In genomic region chr7:17028923-17029322, GRCm38 (mm10) we compare ENCODE assay signal across 18 mouse cellular contexts. TPM values are rescaled to one million over a fixed set of nuclear protein-coding genes. Genes with fewer than 3 reads are reported as not detected.
A peak's percentile ranks its signal among the peaks of the same experiment; 100 is the strongest.
DNase-seq lines count a peak whose midpoint lies in the region; ATAC-seq lines count a peak whose summit lies in the region.
"Had no signal": no experiment of that assay in that cellular context is flagged by ENCODE, and none has a peak within 500 bp of the region (broad histone marks: within the 10 kb centered on the region; RNA-seq: fewer than 3 reads in every experiment).

No protein-coding gene starts in this region.

- ATAC-seq in liver, embryonic 16.5 days (ENCODE audit: low read depth), result no peak
- ATAC-seq in midbrain, embryonic 11.5 days (ENCODE audit: low FRiP score), result no peak

- H3K36me3 ChIP-seq in liver, embryonic 16.5 days (ENCODE audit: control insufficient read depth, insufficient read depth), result peaks cover 20% of the 10 kb centered on the region
- no peaks in the 10 kb centered on the region for H3K36me3 ChIP-seq in midbrain, embryonic 11.5 days (ENCODE audit: control insufficient read depth, insufficient read depth, low read length)

- WGBS in liver, embryonic 16.5 days (ENCODE audit: insufficient replicate concordance), result 76% methylated on average over 7 of the region's 7 CpGs
- WGBS in midbrain, embryonic 11.5 days, result 70% methylated on average over 7 of the region's 7 CpGs

- peaks cover 35% of the 10 kb centered on the region for H3K4me1 ChIP-seq in liver, embryonic 16.5 days (ENCODE audit: control insufficient read depth, low read depth, low read length)
- H3K4me1 ChIP-seq in midbrain, embryonic 11.5 days (ENCODE audit: control insufficient read depth, insufficient read depth, low read length), result peaks cover 17% of the 10 kb centered on the region

- intact Hi-C loops in heart, postnatal 36 days (cut with DNase I), result loop anchor here (2.0 kb wide), 1 partner anchor 26 kb away; no protein-coding TSS in a partner anchor
- intact Hi-C loops in left cerebral cortex, postnatal 10 days (cut with DNase I), result no loop called here

- no peaks in the 10 kb centered on the region for H3K27me3 ChIP-seq in liver, embryonic 16.5 days (ENCODE audit: control insufficient read depth, insufficient read depth, low read depth, low read length)
- H3K27me3 ChIP-seq in midbrain, embryonic 11.5 days (ENCODE audit: control insufficient read depth, insufficient read depth, low read length), result no peaks in the 10 kb centered on the region
- H3K27me3 ChIP-seq: neural tube, embryonic 13.5 days had no signal

- H3K4me3 ChIP-seq in liver, embryonic 16.5 days (ENCODE audit: low read depth, low read length), result no peak overlapping the region
- H3K4me3 ChIP-seq in midbrain, embryonic 11.5 days (ENCODE audit: low read depth, low read length), result no peak overlapping the region
- H3K4me3 ChIP-seq: neural tube, embryonic 13.5 days had no signal

- peak; percentile 83 for DNase-seq in heart, adult 11 months
- no peak for DNase-seq in heart, postnatal 36 days
- peak; percentile 48 to 62 for DNase-seq in left cerebral cortex, adult 18-20 months (ENCODE audit: low spot score in 2 of 2)
- no peak for DNase-seq in left cerebral cortex, postnatal 10 days (ENCODE audit: extremely low spot score in 1 of 2, low spot score in 2 of 2)
- DNase-seq in brain, adult 2 months (ENCODE audit: low read depth, low spot score), result peak; percentile 69
- DNase-seq in midbrain, embryonic 11.5 days (ENCODE audit: low spot score, missing footprints), result no peak
- DNase-seq: adrenal gland, postnatal 14 days; cerebellum, postnatal 14 days; heart, postnatal 14 days; kidney, adult 2 months; kidney, postnatal 25 days; lung, adult 18-20 months; lung, postnatal 4 days had no signal

- peak overlapping the region; percentile 4; the same call in 1 of the 2 replicates for H3K27ac ChIP-seq in liver, embryonic 16.5 days (ENCODE audit: low read length)
- H3K27ac ChIP-seq in midbrain, embryonic 11.5 days (ENCODE audit: low read depth, low read length), result no peak overlapping the region
- H3K27ac ChIP-seq: hindbrain, embryonic 14.5 days; midbrain, embryonic 10.5 days; neural tube, embryonic 13.5 days had no signal

- H3K4me2 ChIP-seq in liver, embryonic 16.5 days (ENCODE audit: low read depth, low read length), result no peak overlapping the region
- no peak overlapping the region for H3K4me2 ChIP-seq in midbrain, embryonic 11.5 days

- no peaks in the 10 kb centered on the region for H3K9me3 ChIP-seq in liver, embryonic 16.5 days (replicated peaks; ENCODE audit: control insufficient read depth, low read length)
- no peaks in the 10 kb centered on the region for H3K9me3 ChIP-seq in midbrain, embryonic 11.5 days (ENCODE audit: control insufficient read depth, low read length)
- H3K9me3 ChIP-seq: midbrain, embryonic 10.5 days; neural tube, embryonic 13.5 days had no signal

- H3K9ac ChIP-seq in liver, embryonic 16.5 days (ENCODE audit: low read depth, low read length), result no peak overlapping the region
- H3K9ac ChIP-seq in midbrain, embryonic 11.5 days (ENCODE audit: low read length), result no peak overlapping the region
- H3K9ac ChIP-seq: hindbrain, embryonic 14.5 days had no signal

RNA-seq across cellular contexts. Expression of gene Ppp5c, which starts 1.2 kb away (rescaled TPM):
- 100 to 1,000 TPM; 107 to 109 TPM for total RNA-seq in heart, postnatal 36 days (2021)
- total RNA-seq in left cerebral cortex, adult 18-20 months (2021), result 100 to 1,000 TPM; 147 to 181 TPM
- total RNA-seq in left cerebral cortex, postnatal 10 days (2021), result 100 to 1,000 TPM; 157 to 162 TPM
- polyA plus RNA-seq in liver, embryonic 16.5 days (2015; fragmentation: Nextera tagmentation; extraction: Ambion mirVana), result 38.0 and 38.6 TPM in 2 replicates
- polyA plus RNA-seq in midbrain, embryonic 11.5 days (2014; fragmentation: Nextera tagmentation; extraction: Ambion mirVana), result 101 and 108 TPM in 2 replicates

RNA-seq across cellular contexts. Expression of gene Hif3a, which starts 33.3 kb away (rescaled TPM):
- 1 to 10 TPM; 2.5 to 2.6 TPM for total RNA-seq in heart, postnatal 36 days (2021)
- 1 to 10 TPM; 3.1 to 3.2 TPM for total RNA-seq in left cerebral cortex, adult 18-20 months (2021)
- 10 to 100 TPM in 1 of 2 experiments, 1 to 10 TPM in 1; 6.5 to 16.9 TPM for total RNA-seq in left cerebral cortex, postnatal 10 days (2021)
- 36.0 and 43.3 TPM in 2 replicates for polyA plus RNA-seq in liver, embryonic 16.5 days (2015; fragmentation: Nextera tagmentation; extraction: Ambion mirVana)
- polyA plus RNA-seq in midbrain, embryonic 11.5 days (2014; fragmentation: Nextera tagmentation; extraction: Ambion mirVana), result 3.9 and 5.2 TPM in 2 replicates
- polyA plus RNA-seq: C2C12 had no signal

RNA-seq across cellular contexts. Expression of gene Ccdc8, which starts 36.4 kb away (rescaled TPM):
- total RNA-seq in heart, postnatal 36 days (2021), result 1 to 10 TPM; 5.9 to 6.3 TPM
- 1 to 10 TPM; 2.1 to 2.6 TPM for total RNA-seq in left cerebral cortex, adult 18-20 months (2021)
- total RNA-seq in left cerebral cortex, postnatal 10 days (2021), result 1 to 10 TPM; 3.0 to 3.3 TPM
- 5.3 and 5.9 TPM in 2 replicates for polyA plus RNA-seq in liver, embryonic 16.5 days (2015; fragmentation: Nextera tagmentation; extraction: Ambion mirVana)
- polyA plus RNA-seq in midbrain, embryonic 11.5 days (2014; fragmentation: Nextera tagmentation; extraction: Ambion mirVana), result 13.2 and 14.7 TPM in 2 replicates

RNA-seq across cellular contexts. Expression of gene Psg16, which starts 44.9 kb away (rescaled TPM):
- under 1 TPM; 0.14 to 0.16 TPM for total RNA-seq in heart, postnatal 36 days (2021)
- total RNA-seq in left cerebral cortex, adult 18-20 months (2021), result 1 to 10 TPM; 5.3 to 5.8 TPM
- total RNA-seq in left cerebral cortex, postnatal 10 days (2021), result 1 to 10 TPM; 5.6 to 6.1 TPM
- polyA plus RNA-seq in liver, embryonic 16.5 days (2015; fragmentation: Nextera tagmentation; extraction: Ambion mirVana), result 0.20 and 0.25 TPM in 2 replicates
- 0.10 and 0.22 TPM in 2 replicates for polyA plus RNA-seq in midbrain, embryonic 11.5 days (2014; fragmentation: Nextera tagmentation; extraction: Ambion mirVana)
- polyA plus RNA-seq: C2C12 had no signal

RNA-seq across cellular contexts. Expression of gene Gm42372, which starts 46.0 kb away (rescaled TPM):
- total RNA-seq in heart, postnatal 36 days (2021), result not detected
- total RNA-seq in left cerebral cortex, adult 18-20 months (2021), result 10 to 100 TPM; 61.0 to 65.7 TPM
- 10 to 100 TPM; 52.6 to 57.6 TPM for total RNA-seq in left cerebral cortex, postnatal 10 days (2021)
- polyA plus RNA-seq in liver, embryonic 16.5 days (2015; fragmentation: Nextera tagmentation; extraction: Ambion mirVana), result 0.04 TPM in 2 replicates
- polyA plus RNA-seq in midbrain, embryonic 11.5 days (2014; fragmentation: Nextera tagmentation; extraction: Ambion mirVana), result 1.6 and 2.5 TPM in 2 replicates
- polyA plus RNA-seq: C2C12 had no signal

Comparison
In these comparisons a context has a peak if more than half of its experiments do, and no peak if none do; other contexts are left out.
1. DNase-seq: peak in heart, adult 11 months (single experiment), left cerebral cortex, adult 18-20 months (2 of 2) and brain, adult 2 months (single experiment); none in heart, postnatal 36 days (0 of 2), left cerebral cortex, postnatal 10 days (0 of 2) and midbrain, embryonic 11.5 days (single experiment).